Mouse (Mus musculus): ENCODE data around the gene Dnajc19. TPM values are rescaled to one million over a fixed set of nuclear protein-coding genes. Genes with fewer than 3 reads are reported as not detected.

The Dnajc19 gene
- 182 and 189 TPM in 2 replicates for polyA plus RNA-seq (2016; fragmentation: Nextera tagmentation; extraction: Ambion mirVana)

GRCm38 (mm10) chr3:34080900-34081662 is at the start of gene Dnajc19:
Gene Dnajc19, minus strand, starts transcription at chr3:34081321.
- no peaks in the 10 kb centered on the region for H3K27me3 ChIP-seq (ENCODE audit: insufficient read depth, poor library complexity, severe bottlenecking)
- H3K9me3 ChIP-seq: no peaks in the 10 kb centered on the region
- H3K4me1 ChIP-seq (replicated peaks): peaks cover 21% of the 10 kb centered on the region
- H3K27ac ChIP-seq: peak within 1 kb of the TSS; percentile 92
- peak; percentile 93 for DNase-seq (ENCODE audit: low spot score)
- H3K36me3 ChIP-seq: peaks cover 33% of the 10 kb centered on the region
- peak within 1 kb of the TSS; percentile 87 for H3K4me3 ChIP-seq
- under 1% methylated on average over 50 of the region's 50 CpGs for WGBS

GRCm38 (mm10) chr3:34129957-34130356 is 48.8 kb upstream of the Dnajc19 start:
- DNase-seq (ENCODE audit: low spot score): no peak
- H3K36me3 ChIP-seq: no peaks in the 10 kb centered on the region
- no peaks in the 10 kb centered on the region for H3K9me3 ChIP-seq
- H3K4me1 ChIP-seq (replicated peaks): no peaks in the 10 kb centered on the region
- 91% methylated on average over 6 of the region's 6 CpGs for WGBS
- no peak overlapping the region for H3K27ac ChIP-seq
- no peak overlapping the region for H3K4me3 ChIP-seq
- H3K27me3 ChIP-seq (ENCODE audit: insufficient read depth, poor library complexity, severe bottlenecking): no peaks in the 10 kb centered on the region

- Histone ChIP-seq H3K27ac (no peak overlapping the region), H3K36me3 (no peaks in the 10 kb centered on the region), H3K4me1 (replicated peaks) (peaks cover 8% of the 10 kb centered on the region), H3K9me3 (no peaks in the 10 kb centered on the region), H3K27me3 (ENCODE audit: insufficient read depth, poor library complexity, severe bottlenecking) (no peaks in the 10 kb centered on the region), H3K4me3 (no peak overlapping the region)
- 89% methylated on average over 5 of the region's 5 CpGs for WGBS
- DNase-seq (ENCODE audit: low spot score): no peak
Measured at GRCm38 (mm10) chr3:34121311-34121710, 40.2 kb upstream of the Dnajc19 start.

GRCm38 (mm10) chr3:34120791-34121190 is 39.7 kb upstream of the Dnajc19 start:
- H3K36me3 ChIP-seq: no peaks in the 10 kb centered on the region
- 93% methylated on average over 3 of the region's 3 CpGs for WGBS
- H3K9me3 ChIP-seq: no peaks in the 10 kb centered on the region
- H3K27ac ChIP-seq: no peak overlapping the region
- no peak overlapping the region for H3K4me3 ChIP-seq
- no peaks in the 10 kb centered on the region for H3K27me3 ChIP-seq (ENCODE audit: insufficient read depth, poor library complexity, severe bottlenecking)
- peaks cover 14% of the 10 kb centered on the region for H3K4me1 ChIP-seq (replicated peaks)
- DNase-seq (ENCODE audit: low spot score): no peak

GRCm38 (mm10) chr3:34119869-34120268 is 38.7 kb upstream of the Dnajc19 start:
- 52% methylated on average over 4 of the region's 4 CpGs for WGBS
- Histone ChIP-seq H3K27me3 (ENCODE audit: insufficient read depth, poor library complexity, severe bottlenecking) (no peaks in the 10 kb centered on the region), H3K4me3 (no peak overlapping the region), H3K36me3 (no peaks in the 10 kb centered on the region), H3K27ac (no peak overlapping the region), H3K9me3 (no peaks in the 10 kb centered on the region), H3K4me1 (replicated peaks) (peaks cover 23% of the 10 kb centered on the region)
- DNase-seq (ENCODE audit: low spot score): no peak

- H3K9me3 ChIP-seq: no peaks in the 10 kb centered on the region
- H3K27me3 ChIP-seq (ENCODE audit: insufficient read depth, poor library complexity, severe bottlenecking): no peaks in the 10 kb centered on the region
- no peak overlapping the region for H3K4me3 ChIP-seq
- WGBS: 31% methylated on average over 6 of the region's 6 CpGs
- peaks cover 24% of the 10 kb centered on the region for H3K4me1 ChIP-seq (replicated peaks)
- H3K36me3 ChIP-seq: no peaks in the 10 kb centered on the region
- H3K27ac ChIP-seq: peak overlapping the region; percentile 71; the same call in 1 of the 2 replicates
- peak; percentile 6 for DNase-seq (ENCODE audit: low spot score)
Measured at GRCm38 (mm10) chr3:34115806-34116205, 34.7 kb upstream of the Dnajc19 start.

- no peak overlapping the region for H3K27ac ChIP-seq
- H3K4me1 ChIP-seq (replicated peaks): peaks cover 16% of the 10 kb centered on the region
- no peak overlapping the region for H3K4me3 ChIP-seq
- H3K36me3 ChIP-seq: no peaks in the 10 kb centered on the region
- 82% methylated on average over 11 of the region's 11 CpGs for WGBS
- H3K9me3 ChIP-seq: no peaks in the 10 kb centered on the region
- DNase-seq (ENCODE audit: low spot score): no peak
- no peaks in the 10 kb centered on the region; the same call in 1 of the 2 replicates for H3K27me3 ChIP-seq (ENCODE audit: insufficient read depth, poor library complexity, severe bottlenecking)
Measured at GRCm38 (mm10) chr3:34111941-34112685, 31.0 kb upstream of the Dnajc19 start.

- no peak overlapping the region for H3K4me3 ChIP-seq
- no peak for DNase-seq (ENCODE audit: low spot score)
- 77% methylated on average over 3 of the region's 3 CpGs for WGBS
- H3K9me3 ChIP-seq: no peaks in the 10 kb centered on the region
- H3K36me3 ChIP-seq: no peaks in the 10 kb centered on the region
- peaks cover 6% of the 10 kb centered on the region for H3K27me3 ChIP-seq (ENCODE audit: insufficient read depth, poor library complexity, severe bottlenecking)
- H3K27ac ChIP-seq: no peak overlapping the region
- H3K4me1 ChIP-seq (replicated peaks): peaks cover 17% of the 10 kb centered on the region
Measured at GRCm38 (mm10) chr3:34107631-34108030, 26.5 kb upstream of the Dnajc19 start.

GRCm38 (mm10) chr3:34106421-34106820 is 25.3 kb upstream of the Dnajc19 start:
- H3K4me3 ChIP-seq: no peak overlapping the region
- H3K4me1 ChIP-seq (replicated peaks): peaks cover 17% of the 10 kb centered on the region
- H3K27me3 ChIP-seq (ENCODE audit: insufficient read depth, poor library complexity, severe bottlenecking): peaks cover 6% of the 10 kb centered on the region
- H3K36me3 ChIP-seq: no peaks in the 10 kb centered on the region
- no peaks in the 10 kb centered on the region for H3K9me3 ChIP-seq
- H3K27ac ChIP-seq: no peak overlapping the region
- 21% methylated on average over 9 of the region's 9 CpGs for whole genome bisulfite sequencing
- DNase-seq (ENCODE audit: low spot score): no peak

- H3K27me3 ChIP-seq (ENCODE audit: insufficient read depth, poor library complexity, severe bottlenecking): peaks cover 6% of the 10 kb centered on the region
- no peaks in the 10 kb centered on the region for H3K9me3 ChIP-seq
- H3K36me3 ChIP-seq: no peaks in the 10 kb centered on the region
- H3K4me3 ChIP-seq: no peak overlapping the region
- DNase-seq (ENCODE audit: low spot score): no peak
- peaks cover 17% of the 10 kb centered on the region for H3K4me1 ChIP-seq (replicated peaks)
- 18% methylated on average over 7 of the region's 7 CpGs for WGBS
- 0 out of 2 replicates have a peak overlapping the region, but pooled peaks have one; percentile 5 for H3K27ac ChIP-seq
Measured at GRCm38 (mm10) chr3:34103902-34104672, 23.0 kb upstream of the Dnajc19 start.

- Histone ChIP-seq H3K27me3 (ENCODE audit: insufficient read depth, poor library complexity, severe bottlenecking) (peaks cover 6% of the 10 kb centered on the region), H3K4me3 (no peak overlapping the region), H3K27ac (no peak overlapping the region), H3K36me3 (no peaks in the 10 kb centered on the region), H3K4me1 (replicated peaks) (peaks cover 17% of the 10 kb centered on the region), H3K9me3 (no peaks in the 10 kb centered on the region)
- 63% methylated on average over 2 of the region's 2 CpGs for WGBS
- DNase-seq (ENCODE audit: low spot score): no peak
Measured at GRCm38 (mm10) chr3:34102891-34103290, 21.8 kb upstream of the Dnajc19 start.

GRCm38 (mm10) chr3:34083655-34084054 is 2.5 kb upstream of the Dnajc19 start:
- Histone ChIP-seq H3K4me1 (replicated peaks) (peaks cover 21% of the 10 kb centered on the region), H3K4me3 (no peak overlapping the region), H3K27ac (no peak overlapping the region), H3K36me3 (peaks cover 7% of the 10 kb centered on the region; the same call in 1 of the 2 replicates), H3K9me3 (no peaks in the 10 kb centered on the region), H3K27me3 (ENCODE audit: insufficient read depth, poor library complexity, severe bottlenecking) (no peaks in the 10 kb centered on the region)
- DNase-seq (ENCODE audit: low spot score): no peak
- 75% methylated on average over 5 of the region's 5 CpGs for whole genome bisulfite sequencing
